Mouse (Mus musculus): ENCODE data around the gene Btbd35f8.
"Not testable (repeated sequence)": the region's sequence is repeated elsewhere in the genome, so short reads cannot be mapped to it uniquely, and the experiment has no call there.

Gene Btbd35f8

DNA sequence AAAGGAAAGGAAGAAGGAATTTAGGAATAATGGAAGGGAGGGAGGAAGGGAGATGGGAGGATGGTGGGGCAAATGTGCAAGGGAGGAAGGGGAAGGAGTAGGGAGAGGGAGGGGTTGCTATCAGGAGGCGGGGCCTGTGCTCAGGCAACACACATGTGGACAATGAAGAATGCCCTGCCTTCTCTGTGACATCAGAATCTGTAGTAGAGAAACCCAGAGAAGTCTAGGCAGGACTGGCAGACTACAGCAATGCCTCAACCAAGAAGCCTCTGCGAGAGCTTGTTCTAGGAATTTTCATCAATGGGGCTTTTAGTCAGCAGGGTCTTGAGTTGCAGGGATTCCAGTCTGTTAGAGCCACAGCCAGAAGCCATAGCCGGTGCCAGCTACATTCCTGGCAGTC, at the start of gene Btbd35f8:
Gene Btbd35f8, plus strand, starts transcription at position 301 of the 400 bp plus-strand sequence.
- not testable (repeated sequence) for DNase-seq (ENCODE audit: low spot score in 2 of 2)
